Comparison of ENCODE assay signal across 30 mouse cellular contexts in the genomic region with DNA sequence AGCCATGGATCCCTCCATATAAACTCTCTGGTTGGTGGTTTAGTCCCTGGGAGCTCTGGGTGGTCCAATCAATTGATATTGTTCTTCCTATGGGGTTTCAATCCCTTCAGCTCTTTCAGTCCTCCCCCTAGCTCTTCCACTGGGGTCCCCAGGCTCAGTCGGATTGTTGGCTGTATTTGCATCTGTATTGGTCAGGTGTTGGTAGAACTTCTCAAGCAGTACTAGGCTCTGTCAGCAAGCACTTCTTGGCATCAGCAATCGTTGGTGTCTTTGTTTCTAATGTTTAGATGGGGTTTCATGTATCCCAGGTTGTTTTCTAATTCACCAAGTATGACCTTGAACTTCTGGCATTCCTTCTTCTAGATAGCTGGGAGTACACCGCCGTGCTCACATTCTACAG. TPM values are rescaled to one million over a fixed set of nuclear protein-coding genes. Genes with fewer than 3 reads are reported as not detected.
DNase-seq lines count a peak whose midpoint lies in the region; ATAC-seq and TF ChIP-seq lines count a peak whose summit lies in the region.
"Had no signal": no experiment of that assay in that cellular context is flagged by ENCODE, and none has a peak within 500 bp of the region (broad histone marks: within the 10 kb centered on the region; RNA-seq: fewer than 3 reads in every experiment).

No protein-coding gene starts in this region.

- DNase-seq in heart, adult 11 months: peak; percentile 57
- no peak for DNase-seq in heart, adult 2 months
- DNase-seq in ES-E14 (ENCODE audit: low read depth, low spot score) (peak; percentile 20), ZHBTc4 (ENCODE audit: low read depth, low spot score) (peak; percentile 26)
- no peak for DNase-seq in midbrain, embryonic 10.5 days (ENCODE audit: low spot score)
- DNase-seq: adrenal gland, adult 8-10 months; adrenal gland, postnatal 14 days; adrenal gland, postnatal 36 days; B cell, adult 2 months; cerebellum, adult 11-12 months; cerebellum, adult 2 months; cerebellum, adult 9-10 months; cerebellum, postnatal 10 days; cerebellum, postnatal 25 days had no signal

- H3K4me2 ChIP-seq in intestine, embryonic 15.5 days (replicated peaks): no peak overlapping the region
- H3K4me2 ChIP-seq: embryonic facial prominence, embryonic 13.5 days; embryonic facial prominence, embryonic 15.5 days; forebrain, embryonic 12.5 days had no signal

- intact Hi-C loops in heart, adult 2 months (cut with DNase I): no loop called here

- H3K9me3 ChIP-seq in ES-Bruce4 (replicated peaks; ENCODE audit: control insufficient read depth, insufficient read depth, low read length, poor library complexity, severe bottlenecking): no peaks in the 10 kb centered on the region
- H3K9me3 ChIP-seq in ES-E14 (ENCODE audit: control insufficient read depth, insufficient read depth, low read depth, low read length): no peaks in the 10 kb centered on the region
- no peaks in the 10 kb centered on the region for H3K9me3 ChIP-seq in midbrain, embryonic 10.5 days (replicated peaks)
- H3K9me3 ChIP-seq in intestine, embryonic 15.5 days: no peaks in the 10 kb centered on the region
- H3K9me3 ChIP-seq: embryonic facial prominence, embryonic 13.5 days; embryonic facial prominence, embryonic 15.5 days; forebrain, embryonic 10.5 days; forebrain, embryonic 12.5 days had no signal

- peaks cover 1% of the 10 kb centered on the region; the same call in 1 of the 2 replicates for H3K27me3 ChIP-seq in heart, adult 2 months (ENCODE audit: control insufficient read depth, insufficient read depth, low read length)
- no peaks in the 10 kb centered on the region for H3K27me3 ChIP-seq in ES-Bruce4 (ENCODE audit: control insufficient read depth, insufficient read depth, low read length, poor library complexity, severe bottlenecking)
- no peaks in the 10 kb centered on the region for H3K27me3 ChIP-seq in midbrain, embryonic 10.5 days (ENCODE audit: low read depth, poor library complexity, severe bottlenecking)
- H3K27me3 ChIP-seq in intestine, embryonic 15.5 days (replicated peaks): no peaks in the 10 kb centered on the region
- H3K27me3 ChIP-seq: embryonic facial prominence, embryonic 15.5 days had no signal

- H3K27ac ChIP-seq in heart, adult 2 months: no peak overlapping the region
- no peak overlapping the region for H3K27ac ChIP-seq in ES-Bruce4 (ENCODE audit: insufficient read depth, low read length)
- no peak overlapping the region for H3K27ac ChIP-seq in ES-E14 (ENCODE audit: insufficient read depth, low read depth, low read length, poor library complexity, severe bottlenecking)
- H3K27ac ChIP-seq in midbrain, embryonic 10.5 days (replicated peaks): no peak overlapping the region
- H3K27ac ChIP-seq in intestine, embryonic 15.5 days: no peak overlapping the region
- H3K27ac ChIP-seq: embryonic facial prominence, embryonic 13.5 days; embryonic facial prominence, embryonic 15.5 days; forebrain, embryonic 10.5 days; forebrain, embryonic 12.5 days had no signal

- H3K4me1 ChIP-seq in heart, adult 2 months (ENCODE audit: control insufficient read depth, insufficient read depth, low read length): no peaks in the 10 kb centered on the region
- H3K4me1 ChIP-seq in ES-Bruce4 (ENCODE audit: control insufficient read depth, insufficient read depth, low read length) (no peaks in the 10 kb centered on the region), ES-E14 (ENCODE audit: control insufficient read depth in 2 of 2, insufficient read depth in 2 of 2, low read length in 2 of 2, poor library complexity in 1 of 2) (peaks cover 7 to 11% of the 10 kb centered on the region in 2 experiments; a peak in 3 of 4 replicates)
- H3K4me1 ChIP-seq in midbrain, embryonic 10.5 days: peaks cover 11% of the 10 kb centered on the region
- H3K4me1 ChIP-seq in intestine, embryonic 15.5 days (replicated peaks): peaks cover 8% of the 10 kb centered on the region; the same call in 1 of the 2 replicates

- H3K36me3 ChIP-seq in heart, adult 2 months (ENCODE audit: control insufficient read depth, insufficient read depth, low read length): no peaks in the 10 kb centered on the region
- no peaks in the 10 kb centered on the region for H3K36me3 ChIP-seq in ES-Bruce4 (ENCODE audit: control insufficient read depth, insufficient read depth, low read length, poor library complexity, severe bottlenecking)
- no peaks in the 10 kb centered on the region for H3K36me3 ChIP-seq in ES-E14 (ENCODE audit: control insufficient read depth, insufficient read depth, low read length, poor library complexity, severe bottlenecking)
- H3K36me3 ChIP-seq in midbrain, embryonic 10.5 days: no peaks in the 10 kb centered on the region
- no peaks in the 10 kb centered on the region for H3K36me3 ChIP-seq in intestine, embryonic 15.5 days
- H3K36me3 ChIP-seq: embryonic facial prominence, embryonic 13.5 days; embryonic facial prominence, embryonic 15.5 days; forebrain, embryonic 10.5 days; forebrain, embryonic 12.5 days had no signal

- no peak for TF ChIP-seq POLR2A in heart, adult 2 months (IDR thresholded peaks at IDR 0.05; ENCODE audit: insufficient read depth, low read depth, low read length)
- no peak for TF ChIP-seq POLR2A in ES-Bruce4 (IDR thresholded peaks at IDR 0.05; ENCODE audit: insufficient read depth, low read length)

- in situ Hi-C loops in ES-E14 (cut with MboI; ENCODE audit: low sequenced_read_pairs in 2 of 2, unreplicated experiment in 2 of 2): no loop called here

- H3K79me2 ChIP-seq in heart, adult 2 months (replicated peaks; ENCODE audit: control insufficient read depth, insufficient read depth, low read length): no peaks in the 10 kb centered on the region

- no peak overlapping the region for H3K9ac ChIP-seq in heart, adult 2 months (ENCODE audit: low read depth, low read length)
- H3K9ac ChIP-seq in ES-Bruce4 (ENCODE audit: low read depth, poor library complexity, severe bottlenecking): no peak overlapping the region
- no peak overlapping the region for H3K9ac ChIP-seq in ES-E14 (ENCODE audit: insufficient read depth, low read depth, low read length, poor library complexity, severe bottlenecking)
- no peak overlapping the region for H3K9ac ChIP-seq in intestine, embryonic 15.5 days
- H3K9ac ChIP-seq: embryonic facial prominence, embryonic 13.5 days; embryonic facial prominence, embryonic 15.5 days; forebrain, embryonic 12.5 days had no signal

- no peak for ATAC-seq in intestine, embryonic 15.5 days
- ATAC-seq: CD4-positive, CD25-positive, alpha-beta regulatory T cell, adult 4 months; forebrain, embryonic 14.5 days; forebrain, embryonic 16.5 days had no signal

- no peak overlapping the region for H3K4me3 ChIP-seq in heart, adult 2 months
- H3K4me3 ChIP-seq in ES-Bruce4 (ENCODE audit: low read depth, low read length) (no peak overlapping the region), ES-E14 (ENCODE audit: insufficient read depth in 1 of 2, low read depth in 1 of 2, low read length in 2 of 2, poor library complexity in 1 of 2, severe bottlenecking in 1 of 2) (no peak overlapping the region)
- H3K4me3 ChIP-seq in midbrain, embryonic 10.5 days: no peak overlapping the region
- H3K4me3 ChIP-seq in intestine, embryonic 15.5 days (replicated peaks): no peak overlapping the region
- H3K4me3 ChIP-seq: embryonic facial prominence, embryonic 13.5 days; embryonic facial prominence, embryonic 15.5 days; erythroblast, embryonic 14.5 days; forebrain, embryonic 10.5 days; forebrain, embryonic 12.5 days had no signal

- WGBS in heart, adult 2 months: 48% methylated on average over 4 of the region's 4 CpGs
- WGBS in midbrain, embryonic 10.5 days: 61% methylated on average over 4 of the region's 4 CpGs
- 56% methylated on average over 4 of the region's 4 CpGs for WGBS in intestine, embryonic 15.5 days

- no peak for TF ChIP-seq CTCF in heart, adult 2 months (IDR thresholded peaks at IDR 0.05)
- no peak for TF ChIP-seq CTCF in ES-Bruce4 (IDR thresholded peaks at IDR 0.05; ENCODE audit: low read depth, low read length)

- no peak for TF ChIP-seq EP300 in heart, adult 2 months (IDR thresholded peaks at IDR 0.05; ENCODE audit: insufficient read depth, low read depth, low read length)
- TF ChIP-seq EP300 in ES-Bruce4 (IDR thresholded peaks at IDR 0.05; ENCODE audit: insufficient read depth, low read depth, low read length): peak; percentile 68; the same call in 1 of the 2 replicates

RNA-seq across cellular contexts. Expression of gene Trim26, which starts 4.2 kb away (rescaled TPM):
- total RNA-seq in heart, adult 2 months (2021): 10 to 100 TPM; 19.1 to 19.3 TPM
- 17.0 and 21.7 TPM in 2 replicates for polyA plus RNA-seq in heart, adult 2 months (2012; rRNA removed)
- polyA plus RNA-seq in ES-Bruce4 (2011; ENCODE audit: insufficient read depth, insufficient read length, low read depth, missing spikeins): 46.2 and 53.2 TPM in 2 replicates
- 21.1 and 24.6 TPM in 2 replicates for total RNA-seq in ES-E14 (2012; rRNA removed)
- polyA plus RNA-seq in midbrain, embryonic 10.5 days (2016; fragmentation: Nextera tagmentation; extraction: Ambion mirVana): 46.0 and 48.5 TPM in 2 replicates
- 38.0 and 41.5 TPM in 2 replicates for polyA plus RNA-seq in intestine, embryonic 15.5 days (2015; fragmentation: Nextera tagmentation; extraction: Ambion mirVana)

RNA-seq across cellular contexts. Expression of gene H2-M10.6, which starts 20.7 kb away (rescaled TPM):
- total RNA-seq in heart, adult 2 months (2021): not detected
- not detected in 2 replicates for polyA plus RNA-seq in heart, adult 2 months (2012; rRNA removed)
- not detected in 2 replicates for polyA plus RNA-seq in ES-Bruce4 (2011; ENCODE audit: insufficient read depth, insufficient read length, low read depth, missing spikeins)
- not detected in 2 replicates for total RNA-seq in ES-E14 (2012; rRNA removed)
- not detected in 2 replicates for polyA plus RNA-seq in midbrain, embryonic 10.5 days (2016; fragmentation: Nextera tagmentation; extraction: Ambion mirVana)
- polyA plus RNA-seq in intestine, embryonic 15.5 days (2015; fragmentation: Nextera tagmentation; extraction: Ambion mirVana): not detected in 2 replicates
- total RNA-seq: adrenal gland, adult 18-20 months; adrenal gland, adult 8-10 months; adrenal gland, postnatal 14 days; adrenal gland, postnatal 36 days; CH12.LX; MEL had no signal
- polyA plus RNA-seq: CD4-positive, CD25-positive, alpha-beta regulatory T cell, adult 4 months; cerebellum, adult 2 months; cortical plate, adult 2 months; embryonic facial prominence, embryonic 11.5 days; embryonic facial prominence, embryonic 13.5 days; embryonic facial prominence, embryonic 15.5 days; erythroblast, embryonic 14.5 days; forebrain, embryonic 10.5 days; forebrain, embryonic 12.5 days; forebrain, embryonic 14.5 days; forebrain, embryonic 16.5 days; frontal cortex, adult 2 months had no signal

RNA-seq across cellular contexts. Expression of gene Trim15, which starts 34.3 kb away (rescaled TPM):
- not detected for total RNA-seq in heart, adult 2 months (2021)
- polyA plus RNA-seq in heart, adult 2 months (2012; rRNA removed): 0.10 TPM in 1 of 2 replicates, not detected in the other
- not detected in 2 replicates for polyA plus RNA-seq in ES-Bruce4 (2011; ENCODE audit: insufficient read depth, insufficient read length, low read depth, missing spikeins)
- total RNA-seq in ES-E14 (2012; rRNA removed): 0.16 TPM in 1 of 2 replicates, not detected in the other
- polyA plus RNA-seq in midbrain, embryonic 10.5 days (2016; fragmentation: Nextera tagmentation; extraction: Ambion mirVana): 0.27 and 0.45 TPM in 2 replicates
- polyA plus RNA-seq in intestine, embryonic 15.5 days (2015; fragmentation: Nextera tagmentation; extraction: Ambion mirVana): 4.6 and 6.1 TPM in 2 replicates
- total RNA-seq: adrenal gland, adult 18-20 months; adrenal gland, postnatal 14 days; CH12.LX; MEL had no signal
- polyA plus RNA-seq: cortical plate, adult 2 months had no signal

RNA-seq across cellular contexts. Expression of gene Trim10, which starts 36.7 kb away (rescaled TPM):
- total RNA-seq in heart, adult 2 months (2021): 1 to 10 TPM in 1 of 2 experiments, under 1 TPM in 1; 0.13 to 2.1 TPM
- polyA plus RNA-seq in heart, adult 2 months (2012; rRNA removed): 0.92 TPM in 1 of 2 replicates, not detected in the other
- polyA plus RNA-seq in ES-Bruce4 (2011; ENCODE audit: insufficient read depth, insufficient read length, low read depth, missing spikeins): not detected in 2 replicates
- not detected in 2 replicates for total RNA-seq in ES-E14 (2012; rRNA removed)
- polyA plus RNA-seq in midbrain, embryonic 10.5 days (2016; fragmentation: Nextera tagmentation; extraction: Ambion mirVana): 6.2 and 7.4 TPM in 2 replicates
- polyA plus RNA-seq in intestine, embryonic 15.5 days (2015; fragmentation: Nextera tagmentation; extraction: Ambion mirVana): 4.8 and 5.2 TPM in 2 replicates
- total RNA-seq: CH12.LX had no signal
- polyA plus RNA-seq: cortical plate, adult 2 months had no signal

RNA-seq across cellular contexts. Expression of gene Trim40, which starts 57.2 kb away (rescaled TPM):
- not detected for total RNA-seq in heart, adult 2 months (2021)
- polyA plus RNA-seq in heart, adult 2 months (2012; rRNA removed): not detected in 2 replicates
- polyA plus RNA-seq in ES-Bruce4 (2011; ENCODE audit: insufficient read depth, insufficient read length, low read depth, missing spikeins): 0.41 TPM in 1 of 2 replicates, not detected in the other
- total RNA-seq in ES-E14 (2012; rRNA removed): 0.18 and 0.26 TPM in 2 replicates
- not detected in 2 replicates for polyA plus RNA-seq in midbrain, embryonic 10.5 days (2016; fragmentation: Nextera tagmentation; extraction: Ambion mirVana)
- polyA plus RNA-seq in intestine, embryonic 15.5 days (2015; fragmentation: Nextera tagmentation; extraction: Ambion mirVana): 0.78 and 1.2 TPM in 2 replicates
- total RNA-seq: adrenal gland, postnatal 14 days; CH12.LX had no signal
- polyA plus RNA-seq: CD4-positive, CD25-positive, alpha-beta regulatory T cell, adult 4 months; embryonic facial prominence, embryonic 11.5 days; embryonic facial prominence, embryonic 13.5 days; embryonic facial prominence, embryonic 15.5 days; erythroblast, embryonic 14.5 days; forebrain, embryonic 10.5 days; forebrain, embryonic 12.5 days; forebrain, embryonic 14.5 days; forebrain, embryonic 16.5 days had no signal

Comparison
In these comparisons a context has a peak if more than half of its experiments do, and no peak if none do; other contexts are left out.
1. DNase-seq: peak in heart, adult 11 months (single experiment), ES-E14 (single experiment) and ZHBTc4 (single experiment); none in heart, adult 2 months (0 of 2) and midbrain, embryonic 10.5 days (single experiment).